Mouse (Mus musculus): ENCODE measurements around the gene Psmd1. TPM values are rescaled to one million over a fixed set of nuclear protein-coding genes. Genes with fewer than 3 reads are reported as not detected.

Psmd1 gene
- polyA plus RNA-seq, 1 experiment from 2014 or later = 198 TPM

GRCm38 (mm10) chr1:86150929-86151328 lies 86.7 kb downstream of the Psmd1 start:
- Histone ChIP-seq H3K4me2 (ENCODE audit: low read length) (no peak overlapping the region), H3K4me3 (ENCODE audit: low read depth, low read length) (no peak overlapping the region), H3K9me3 (replicated peaks; ENCODE audit: control insufficient read depth, low read length, poor library complexity, severe bottlenecking) (no peaks in the 10 kb centered on the region), H3K27ac (ENCODE audit: low read length) (no peak overlapping the region), H3K9ac (ENCODE audit: low read depth, low read length) (no peak overlapping the region), H3K4me1 (ENCODE audit: control insufficient read depth, insufficient read depth, low read length) (peaks cover 14% of the 10 kb centered on the region), H3K36me3 (ENCODE audit: control insufficient read depth, insufficient read depth, low read length) (no peaks in the 10 kb centered on the region), H3K27me3 (ENCODE audit: control insufficient read depth, insufficient read depth, low read depth, low read length) (no peaks in the 10 kb centered on the region)
- 86% methylated on average over 6 of the region's 6 CpGs for WGBS
- no peak for ATAC-seq

DNA sequence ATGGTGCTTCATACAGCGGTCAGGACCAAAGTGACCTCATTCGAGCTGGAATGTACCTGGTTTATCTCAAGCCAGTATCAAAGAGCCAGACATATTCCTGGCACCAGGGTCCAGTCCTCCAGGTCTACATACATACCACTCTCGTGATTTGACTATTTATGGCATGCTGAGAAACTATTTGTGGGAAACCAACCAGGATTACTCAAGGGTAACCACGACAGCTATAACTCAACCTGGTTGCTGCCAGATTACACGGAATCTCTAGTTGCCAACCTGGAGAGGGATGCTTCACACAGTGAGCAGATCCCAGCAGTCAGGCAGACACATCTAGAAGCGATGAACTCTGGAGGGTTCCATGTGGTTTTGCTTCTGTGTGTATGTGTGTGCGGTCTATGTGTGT lies 87.2 kb downstream of the Psmd1 start:
- Histone ChIP-seq H3K9me3 (replicated peaks; ENCODE audit: control insufficient read depth, low read length, poor library complexity, severe bottlenecking) (no peaks in the 10 kb centered on the region), H3K27me3 (ENCODE audit: control insufficient read depth, insufficient read depth, low read depth, low read length) (no peaks in the 10 kb centered on the region), H3K27ac (ENCODE audit: low read length) (no peak overlapping the region), H3K4me3 (ENCODE audit: low read depth, low read length) (no peak overlapping the region), H3K9ac (ENCODE audit: low read depth, low read length) (no peak overlapping the region), H3K4me2 (ENCODE audit: low read length) (no peak overlapping the region), H3K4me1 (ENCODE audit: control insufficient read depth, insufficient read depth, low read length) (peaks cover 14% of the 10 kb centered on the region), H3K36me3 (ENCODE audit: control insufficient read depth, insufficient read depth, low read length) (no peaks in the 10 kb centered on the region)
- 86% methylated on average over 7 of the region's 7 CpGs for WGBS
- ATAC-seq = no peak

DNA sequence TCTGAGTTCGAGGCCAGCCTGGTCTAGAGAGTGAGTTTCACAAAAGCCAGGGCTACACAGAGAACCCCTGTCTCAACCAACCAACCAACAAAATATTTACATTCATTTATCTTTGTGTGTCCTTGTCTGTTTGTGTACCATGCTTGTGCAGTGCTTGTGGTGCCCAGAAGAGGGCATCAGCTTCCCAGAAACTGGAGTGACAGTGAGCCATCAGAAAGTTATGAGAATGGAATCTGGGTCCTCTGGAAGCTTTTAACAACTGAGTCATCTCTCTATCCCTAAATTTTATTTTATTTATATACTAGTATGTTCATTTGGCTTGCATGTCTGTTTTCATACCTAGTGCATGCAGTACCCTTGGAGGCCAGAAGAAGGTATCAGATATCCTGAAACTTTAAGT lies 88.4 kb downstream of the Psmd1 start:
- WGBS = 96% methylated on average over 1 of the region's 1 CpGs
- no peaks in the 10 kb centered on the region for H3K27me3 ChIP-seq (ENCODE audit: control insufficient read depth, insufficient read depth, low read depth, low read length)
- no peak for ATAC-seq

GRCm38 (mm10) chr1:86154133-86154823 lies 90.1 kb downstream of the Psmd1 start, which contains the start of gene Armc9:
Armc9 (plus strand) TSS chr1:86154780.
- Histone ChIP-seq H3K27ac (ENCODE audit: low read length) (peak within 1 kb of the TSS; percentile 79), H3K4me3 (ENCODE audit: low read depth, low read length) (peak within 1 kb of the TSS; percentile 77), H3K9ac (ENCODE audit: low read depth, low read length) (peak within 1 kb of the TSS; percentile 84), H3K9me3 (replicated peaks; ENCODE audit: control insufficient read depth, low read length, poor library complexity, severe bottlenecking) (no peaks in the 10 kb centered on the region), H3K4me1 (ENCODE audit: control insufficient read depth, insufficient read depth, low read length) (peaks cover 14% of the 10 kb centered on the region), H3K4me2 (ENCODE audit: low read length) (peak within 1 kb of the TSS; percentile 85), H3K27me3 (ENCODE audit: control insufficient read depth, insufficient read depth, low read depth, low read length) (no peaks in the 10 kb centered on the region), H3K36me3 (ENCODE audit: control insufficient read depth, insufficient read depth, low read length) (no peaks in the 10 kb centered on the region)
- ATAC-seq = peak; percentile 100
- WGBS = 4% methylated on average over 40 of the region's 40 CpGs

More for the DNA sequence above, 88.4 kb downstream of the Psmd1 start:
- no peak overlapping the region for H3K4me3 ChIP-seq (ENCODE audit: low read depth, low read length)
- no peaks in the 10 kb centered on the region for H3K9me3 ChIP-seq (replicated peaks; ENCODE audit: control insufficient read depth, low read length, poor library complexity, severe bottlenecking)
- H3K4me1 ChIP-seq (ENCODE audit: control insufficient read depth, insufficient read depth, low read length) = peaks cover 14% of the 10 kb centered on the region
- H3K4me2 ChIP-seq (ENCODE audit: low read length) = no peak overlapping the region
- no peak overlapping the region for H3K27ac ChIP-seq (ENCODE audit: low read length)
- H3K36me3 ChIP-seq (ENCODE audit: control insufficient read depth, insufficient read depth, low read length) = no peaks in the 10 kb centered on the region
- no peak overlapping the region for H3K9ac ChIP-seq (ENCODE audit: low read depth, low read length)

- ATAC-seq = no peak
- peak overlapping the region; percentile 79 for H3K27ac ChIP-seq (ENCODE audit: low read length)
Measured at GRCm38 (mm10) chr1:86154824-86155164, 90.6 kb downstream of the Psmd1 start.

DNA sequence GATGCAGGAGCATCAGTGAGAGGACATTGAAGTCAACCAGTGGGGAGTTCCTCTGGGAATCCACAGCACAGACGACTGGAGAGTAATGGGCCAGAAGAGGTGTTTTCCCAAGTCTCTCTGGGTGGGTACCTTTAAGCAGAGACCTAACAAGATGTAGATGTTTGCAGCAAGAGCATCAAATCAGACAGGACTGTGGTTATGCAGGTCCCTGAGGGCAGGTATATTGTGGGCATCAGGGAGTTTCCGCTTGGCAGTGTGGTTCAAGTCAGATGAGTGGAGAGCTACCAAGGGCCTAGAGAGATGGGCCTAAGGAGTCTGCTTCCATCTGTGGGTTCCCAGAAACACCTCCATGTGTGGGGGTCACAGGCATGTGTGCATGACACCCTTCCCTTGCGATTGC lies 91.9 kb downstream of the Psmd1 start:
- Histone ChIP-seq H3K27me3 (ENCODE audit: control insufficient read depth, insufficient read depth, low read depth, low read length) (no peaks in the 10 kb centered on the region), H3K36me3 (ENCODE audit: control insufficient read depth, insufficient read depth, low read length) (peaks cover 5% of the 10 kb centered on the region; the same call in 1 of the 2 replicates), H3K4me3 (ENCODE audit: low read depth, low read length) (no peak overlapping the region), H3K4me1 (ENCODE audit: control insufficient read depth, insufficient read depth, low read length) (peaks cover 14% of the 10 kb centered on the region), H3K9ac (ENCODE audit: low read depth, low read length) (0 out of 2 replicates have a peak overlapping the region, but pooled peaks have one; percentile 84), H3K4me2 (ENCODE audit: low read length) (no peak overlapping the region), H3K9me3 (replicated peaks; ENCODE audit: control insufficient read depth, low read length, poor library complexity, severe bottlenecking) (no peaks in the 10 kb centered on the region), H3K27ac (ENCODE audit: low read length) (no peak overlapping the region)
- WGBS = 86% methylated on average over 3 of the region's 3 CpGs
- ATAC-seq = no peak

More at GRCm38 (mm10) chr1:86154824-86155164, 90.6 kb downstream of the Psmd1 start:
- no peaks in the 10 kb centered on the region for H3K27me3 ChIP-seq (ENCODE audit: control insufficient read depth, insufficient read depth, low read depth, low read length)
- no peaks in the 10 kb centered on the region for H3K9me3 ChIP-seq (replicated peaks; ENCODE audit: control insufficient read depth, low read length, poor library complexity, severe bottlenecking)
- no peaks in the 10 kb centered on the region for H3K36me3 ChIP-seq (ENCODE audit: control insufficient read depth, insufficient read depth, low read length)
- peak overlapping the region; percentile 75 for H3K4me2 ChIP-seq (ENCODE audit: low read length)
- WGBS = under 1% methylated on average over 18 of the region's 18 CpGs
- peak overlapping the region; percentile 84 for H3K9ac ChIP-seq (ENCODE audit: low read depth, low read length)
- H3K4me1 ChIP-seq (ENCODE audit: control insufficient read depth, insufficient read depth, low read length) = peaks cover 14% of the 10 kb centered on the region
- H3K4me3 ChIP-seq (ENCODE audit: low read depth, low read length) = peak overlapping the region; percentile 77

GRCm38 (mm10) chr1:86156595-86156994 lies 92.4 kb downstream of the Psmd1 start:
- Histone ChIP-seq H3K27me3 (ENCODE audit: control insufficient read depth, insufficient read depth, low read depth, low read length) (no peaks in the 10 kb centered on the region), H3K27ac (ENCODE audit: low read length) (no peak overlapping the region), H3K9me3 (replicated peaks; ENCODE audit: control insufficient read depth, low read length, poor library complexity, severe bottlenecking) (no peaks in the 10 kb centered on the region), H3K4me2 (ENCODE audit: low read length) (no peak overlapping the region), H3K4me1 (ENCODE audit: control insufficient read depth, insufficient read depth, low read length) (peaks cover 14% of the 10 kb centered on the region), H3K9ac (ENCODE audit: low read depth, low read length) (no peak overlapping the region), H3K4me3 (ENCODE audit: low read depth, low read length) (no peak overlapping the region), H3K36me3 (ENCODE audit: control insufficient read depth, insufficient read depth, low read length) (peaks cover 10% of the 10 kb centered on the region)
- WGBS = 86% methylated on average over 6 of the region's 6 CpGs
- no peak for ATAC-seq

DNA sequence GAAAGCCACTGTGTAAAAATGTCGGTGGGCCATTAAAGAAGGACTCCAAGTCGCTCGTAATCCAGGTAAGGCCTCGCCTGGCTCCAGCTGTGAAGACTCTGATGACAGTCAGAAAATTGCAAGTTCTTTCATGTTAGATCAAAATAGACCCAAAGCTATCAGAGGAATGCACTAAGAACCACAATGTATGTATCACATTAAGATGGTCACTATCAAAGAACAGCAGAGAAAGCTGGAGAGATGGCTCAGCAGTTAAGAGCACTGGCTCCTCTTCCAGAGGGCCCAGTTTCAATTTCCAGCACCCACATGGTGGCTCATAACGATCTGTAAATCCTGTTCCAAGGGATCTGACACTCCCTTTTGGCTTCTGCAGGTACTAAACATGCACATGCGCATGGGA lies 95.9 kb downstream of the Psmd1 start:
- 95% methylated on average over 6 of the region's 6 CpGs for WGBS

GRCm38 (mm10) chr1:86160479-86160878 lies 96.3 kb downstream of the Psmd1 start:
- Histone ChIP-seq H3K27me3 (ENCODE audit: control insufficient read depth, insufficient read depth, low read depth, low read length) (no peaks in the 10 kb centered on the region), H3K9ac (ENCODE audit: low read depth, low read length) (no peak overlapping the region), H3K36me3 (ENCODE audit: control insufficient read depth, insufficient read depth, low read length) (peaks cover 16% of the 10 kb centered on the region), H3K4me2 (ENCODE audit: low read length) (no peak overlapping the region), H3K27ac (ENCODE audit: low read length) (no peak overlapping the region), H3K4me1 (ENCODE audit: control insufficient read depth, insufficient read depth, low read length) (peaks cover 5% of the 10 kb centered on the region), H3K9me3 (replicated peaks; ENCODE audit: control insufficient read depth, low read length, poor library complexity, severe bottlenecking) (no peaks in the 10 kb centered on the region), H3K4me3 (ENCODE audit: low read depth, low read length) (no peak overlapping the region)
- ATAC-seq = no peak
- WGBS = 93% methylated on average over 5 of the region's 5 CpGs

More for the DNA sequence above, 95.9 kb downstream of the Psmd1 start:
- H3K4me3 ChIP-seq (ENCODE audit: low read depth, low read length) = no peak overlapping the region
- H3K4me1 ChIP-seq (ENCODE audit: control insufficient read depth, insufficient read depth, low read length) = peaks cover 9% of the 10 kb centered on the region
- H3K4me2 ChIP-seq (ENCODE audit: low read length) = no peak overlapping the region
- no peak for ATAC-seq
- H3K9ac ChIP-seq (ENCODE audit: low read depth, low read length) = no peak overlapping the region
- no peaks in the 10 kb centered on the region for H3K9me3 ChIP-seq (replicated peaks; ENCODE audit: control insufficient read depth, low read length, poor library complexity, severe bottlenecking)
- no peak overlapping the region for H3K27ac ChIP-seq (ENCODE audit: low read length)
- H3K36me3 ChIP-seq (ENCODE audit: control insufficient read depth, insufficient read depth, low read length) = peaks cover 13% of the 10 kb centered on the region
- H3K27me3 ChIP-seq (ENCODE audit: control insufficient read depth, insufficient read depth, low read depth, low read length) = no peaks in the 10 kb centered on the region
